Mouse (Mus musculus): ENCODE data around the gene Rftn2.
A peak's percentile ranks its signal among the peaks of the same experiment; 100 is the strongest.

Gene Rftn2

GRCm38 (mm10) chr1:55226011-55226857 lies at the start of gene Rftn2:
Gene Rftn2 (minus strand): TSS chr1:55226782.
- DNase-seq, result peak; percentile 61

GRCm38 (mm10) chr1:55265447-55265846 lies 38.9 kb upstream of the Rftn2 start:
- DNase-seq, result no peak

GRCm38 (mm10) chr1:55264385-55264784 lies 37.8 kb upstream of the Rftn2 start:
- no peak for DNase-seq

GRCm38 (mm10) chr1:55246374-55246773 lies 19.8 kb upstream of the Rftn2 start:
- DNase-seq, result no peak

- DNase-seq, result peak; percentile 63
Observed at GRCm38 (mm10) chr1:55239237-55239636, 12.7 kb upstream of the Rftn2 start.

- DNase-seq, result no peak
Observed at GRCm38 (mm10) chr1:55238496-55238895, 11.9 kb upstream of the Rftn2 start.

- DNase-seq, result no peak
Observed at GRCm38 (mm10) chr1:55237643-55238161, 11.1 kb upstream of the Rftn2 start.

GRCm38 (mm10) chr1:55236890-55237642 lies 10.5 kb upstream of the Rftn2 start, which contains the start of gene Mars2:
Gene Mars2 (plus strand): TSS chr1:55237177.
- peak; percentile 98 for DNase-seq

GRCm38 (mm10) chr1:55236487-55236886 lies 9.9 kb upstream of the Rftn2 start:
- DNase-seq, result no peak

GRCm38 (mm10) chr1:55234910-55235520 lies 8.4 kb upstream of the Rftn2 start:
- DNase-seq, result no peak

- DNase-seq, result no peak
Observed at GRCm38 (mm10) chr1:55228256-55228884, 1.8 kb upstream of the Rftn2 start.

GRCm38 (mm10) chr1:55227376-55227775 lies 794 bp upstream of the Rftn2 start:
- peak; percentile 1 for DNase-seq

GRCm38 (mm10) chr1:55225398-55225797 lies 1.2 kb downstream of the Rftn2 start:
- peak; percentile 34 for DNase-seq

- peak; percentile 11 for DNase-seq
Observed at GRCm38 (mm10) chr1:55224111-55224510, 2.5 kb downstream of the Rftn2 start.

GRCm38 (mm10) chr1:55223026-55223425 lies 3.6 kb downstream of the Rftn2 start:
- peak; percentile 0 for DNase-seq

GRCm38 (mm10) chr1:55221352-55221751 lies 5.2 kb downstream of the Rftn2 start:
- peak; percentile 60 for DNase-seq

GRCm38 (mm10) chr1:55217191-55217590 lies 9.4 kb downstream of the Rftn2 start:
- DNase-seq, result peak; percentile 86

- DNase-seq, result peak; percentile 58
Observed at GRCm38 (mm10) chr1:55215185-55215813, 11.3 kb downstream of the Rftn2 start.

GRCm38 (mm10) chr1:55213936-55214335 lies 12.6 kb downstream of the Rftn2 start:
- no peak for DNase-seq

GRCm38 (mm10) chr1:55213475-55213874 lies 13.1 kb downstream of the Rftn2 start:
- no peak for DNase-seq

- no peak for DNase-seq
Observed at GRCm38 (mm10) chr1:55212771-55213170, 13.8 kb downstream of the Rftn2 start.

- DNase-seq, result no peak
Observed at GRCm38 (mm10) chr1:55211081-55211480, 15.5 kb downstream of the Rftn2 start.

All from lung, postnatal 10 days (tissue).